10 mouse cellular contexts compared by ENCODE assay signal in genomic region chr8:115897521-115898178, GRCm38 (mm10).
DNase-seq lines count a peak whose midpoint lies in the region; ATAC-seq and TF ChIP-seq lines count a peak whose summit lies in the region.
"Had no signal": no experiment of that assay in that cellular context is flagged by ENCODE, and none has a peak within 500 bp of the region (broad histone marks: within the 10 kb centered on the region; RNA-seq: fewer than 3 reads in every experiment).

No protein-coding gene starts in this region.

- peak overlapping the region; percentile 58; the same call in 1 of the 2 replicates for H3K27ac ChIP-seq in lung, embryonic 14.5 days (ENCODE audit: low read depth)
- peak overlapping the region; percentile 51 for H3K27ac ChIP-seq in lung, embryonic 15.5 days
- no peak overlapping the region for H3K27ac ChIP-seq in stomach, postnatal 0 days (replicated peaks)
- H3K27ac ChIP-seq: liver, embryonic 15.5 days; midbrain, embryonic 15.5 days had no signal

- no peaks in the 10 kb centered on the region for H3K27me3 ChIP-seq in lung, embryonic 14.5 days (ENCODE audit: insufficient read depth, low read length)
- no peaks in the 10 kb centered on the region for H3K27me3 ChIP-seq in lung, embryonic 15.5 days
- H3K27me3 ChIP-seq in stomach, postnatal 0 days (ENCODE audit: control insufficient read depth, insufficient read depth, low read length): no peaks in the 10 kb centered on the region
- H3K27me3 ChIP-seq: liver, embryonic 15.5 days; midbrain, embryonic 15.5 days had no signal

- no peaks in the 10 kb centered on the region for H3K9me3 ChIP-seq in lung, embryonic 14.5 days (ENCODE audit: low read depth, low read length)
- no peaks in the 10 kb centered on the region for H3K9me3 ChIP-seq in lung, embryonic 15.5 days
- no peaks in the 10 kb centered on the region for H3K9me3 ChIP-seq in stomach, postnatal 0 days (ENCODE audit: control insufficient read depth, low read length)
- H3K9me3 ChIP-seq: liver, embryonic 15.5 days; midbrain, embryonic 15.5 days had no signal

- TF ChIP-seq POLR2A in lung, adult 2 months (IDR thresholded peaks at IDR 0.05; ENCODE audit: borderline replicate concordance, extremely low read depth, low read depth, low read length): no peak

- no peak for TF ChIP-seq EP300 in stomach, postnatal 0 days (optimal IDR thresholded peaks at IDR 0.05)

- 0 out of 2 replicates have a peak, but pooled peaks cover 3% of the 10 kb centered on the region for H3K4me1 ChIP-seq in lung, embryonic 14.5 days (ENCODE audit: insufficient read depth)
- no peaks in the 10 kb centered on the region for H3K4me1 ChIP-seq in lung, adult 2 months (ENCODE audit: control insufficient read depth, insufficient read depth, low read length)
- H3K4me1 ChIP-seq in lung, embryonic 15.5 days: 0 out of 2 replicates have a peak, but pooled peaks cover 5% of the 10 kb centered on the region
- no peaks in the 10 kb centered on the region for H3K4me1 ChIP-seq in stomach, postnatal 0 days (replicated peaks; ENCODE audit: control insufficient read depth, insufficient read depth)
- H3K4me1 ChIP-seq: liver, embryonic 15.5 days; midbrain, embryonic 15.5 days had no signal

- no peak for TF ChIP-seq CTCF in lung, embryonic 14.5 days (IDR thresholded peaks at IDR 0.05; ENCODE audit: low read depth)
- TF ChIP-seq CTCF in lung, adult 2 months (IDR thresholded peaks at IDR 0.05; ENCODE audit: insufficient read depth, low read length): no peak
- no peak for TF ChIP-seq CTCF in stomach, postnatal 0 days (IDR thresholded peaks at IDR 0.05; ENCODE audit: low read depth)

- DNase-seq in lung, embryonic 14.5 days: peak; percentile 81
- DNase-seq in lung, adult 2 months: no peak
- DNase-seq in heart, postnatal 4 days: peak; percentile 9
- DNase-seq in stomach, postnatal 0 days (ENCODE audit: low spot score): no peak
- DNase-seq in right cerebral cortex, adult 2 months (ENCODE audit: low spot score in 2 of 2): no peak
- DNase-seq in cerebellum, adult 8-10 months: no peak
- DNase-seq: thymus, postnatal 25 days had no signal

- no peaks in the 10 kb centered on the region for H3K36me3 ChIP-seq in lung, embryonic 14.5 days (ENCODE audit: insufficient read depth)
- H3K36me3 ChIP-seq in lung, embryonic 15.5 days: no peaks in the 10 kb centered on the region
- no peaks in the 10 kb centered on the region for H3K36me3 ChIP-seq in stomach, postnatal 0 days (ENCODE audit: control insufficient read depth, insufficient read depth, low read length)
- H3K36me3 ChIP-seq: liver, embryonic 15.5 days; midbrain, embryonic 15.5 days had no signal

- WGBS in lung, embryonic 14.5 days: 38% methylated on average over 6 of the region's 6 CpGs
- WGBS in lung, adult 2 months: 58% methylated on average over 6 of the region's 6 CpGs
- WGBS in lung, embryonic 15.5 days: 38% methylated on average over 6 of the region's 6 CpGs
- WGBS in stomach, postnatal 0 days: 55% methylated on average over 6 of the region's 6 CpGs

- H3K9ac ChIP-seq in lung, embryonic 14.5 days: no peak overlapping the region
- no peak overlapping the region for H3K9ac ChIP-seq in lung, embryonic 15.5 days
- H3K9ac ChIP-seq in stomach, postnatal 0 days (ENCODE audit: low read length): no peak overlapping the region
- H3K9ac ChIP-seq: liver, embryonic 15.5 days; midbrain, embryonic 15.5 days had no signal

- ATAC-seq in lung, embryonic 14.5 days (ENCODE audit: insufficient read depth): peak; percentile 92
- ATAC-seq in lung, embryonic 15.5 days (ENCODE audit: borderline replicate concordance, extremely low read depth, low FRiP score, low TSS enrichment): peak; percentile 90
- peak; percentile 54; the same call in 1 of the 2 replicates for ATAC-seq in stomach, postnatal 0 days (ENCODE audit: low FRiP score, low TSS enrichment)
- ATAC-seq: midbrain, embryonic 15.5 days had no signal

- no peak overlapping the region for H3K4me2 ChIP-seq in lung, embryonic 14.5 days
- H3K4me2 ChIP-seq in lung, embryonic 15.5 days: no peak overlapping the region
- no peak overlapping the region for H3K4me2 ChIP-seq in stomach, postnatal 0 days (replicated peaks; ENCODE audit: low read depth)
- H3K4me2 ChIP-seq: liver, embryonic 15.5 days; midbrain, embryonic 15.5 days had no signal

- H3K4me3 ChIP-seq in lung, embryonic 14.5 days (ENCODE audit: low read depth, low read length): no peak overlapping the region
- no peak overlapping the region for H3K4me3 ChIP-seq in lung, adult 2 months (replicated peaks; ENCODE audit: extremely low read depth, low read depth, low read length)
- no peak overlapping the region for H3K4me3 ChIP-seq in lung, embryonic 15.5 days
- H3K4me3 ChIP-seq in stomach, postnatal 0 days (ENCODE audit: low read depth, low read length): no peak overlapping the region
- H3K4me3 ChIP-seq: liver, embryonic 15.5 days; midbrain, embryonic 15.5 days had no signal

Comparison
In these comparisons a context has a peak if more than half of its experiments do, and no peak if none do; other contexts are left out.
1. DNase-seq: peak in lung, embryonic 14.5 days (single experiment) and heart, postnatal 4 days (single experiment); none in lung, adult 2 months (single experiment), stomach, postnatal 0 days (single experiment), right cerebral cortex, adult 2 months (0 of 2) and cerebellum, adult 8-10 months (single experiment).
2. Peak in every context shown above with its lines, with median percentiles within 50 percentile points of each other: ATAC-seq.